Mouse (Mus musculus): ENCODE data around the gene Fam208a. TPM values are rescaled to one million over a fixed set of nuclear protein-coding genes. Genes with fewer than 3 reads are reported as not detected.
A peak's percentile ranks its signal among the peaks of the same experiment; 100 is the strongest.

Gene Fam208a
- 8.7 and 9.3 TPM in 2 replicates for polyA plus RNA-seq (2014; fragmentation: Nextera tagmentation; extraction: Ambion mirVana)

GRCm38 (mm10) chr14:27428573-27428972, at the start of gene Fam208a:
TSS of gene Fam208a (plus strand) at chr14:27428834.
- H3K9ac ChIP-seq (ENCODE audit: low read depth, low read length) = peak within 1 kb of the TSS; percentile 98
- 4% methylated on average over 7 of the region's 43 CpGs for WGBS
- H3K36me3 ChIP-seq (ENCODE audit: control insufficient read depth, insufficient read depth, low read length) = peaks cover 28% of the 10 kb centered on the region
- H3K4me2 ChIP-seq (ENCODE audit: low read depth, low read length) = peak within 1 kb of the TSS; percentile 91
- no peaks in the 10 kb centered on the region for H3K27me3 ChIP-seq (replicated peaks; ENCODE audit: control insufficient read depth, insufficient read depth, low read length)
- peak; percentile 96 for DNase-seq (ENCODE audit: low spot score)
- ATAC-seq (ENCODE audit: low read depth) = peak; percentile 94
- peaks cover 38% of the 10 kb centered on the region for H3K9me3 ChIP-seq (ENCODE audit: control insufficient read depth, low read length)
- H3K27ac ChIP-seq (replicated peaks; ENCODE audit: low read depth, low read length) = peak within 1 kb of the TSS; percentile 100
- no peaks in the 10 kb centered on the region for H3K4me1 ChIP-seq (ENCODE audit: control insufficient read depth, insufficient read depth, low read length)
- H3K4me3 ChIP-seq (ENCODE audit: low read depth, low read length) = peak within 1 kb of the TSS; percentile 74

- ATAC-seq (ENCODE audit: low read depth) (no peak), DNase-seq (ENCODE audit: low spot score) (no peak)
- H3K27ac ChIP-seq (replicated peaks; ENCODE audit: low read depth, low read length) = no peak overlapping the region
- no peak overlapping the region for H3K4me2 ChIP-seq (ENCODE audit: low read depth, low read length)
- H3K9ac ChIP-seq (ENCODE audit: low read depth, low read length) = no peak overlapping the region
- no peaks in the 10 kb centered on the region for H3K27me3 ChIP-seq (replicated peaks; ENCODE audit: control insufficient read depth, insufficient read depth, low read length)
- peaks cover 7% of the 10 kb centered on the region; the same call in 1 of the 2 replicates for H3K4me1 ChIP-seq (ENCODE audit: control insufficient read depth, insufficient read depth, low read length)
- H3K9me3 ChIP-seq (ENCODE audit: control insufficient read depth, low read length) = no peaks in the 10 kb centered on the region
- WGBS = 81% methylated on average over 12 of the region's 12 CpGs
- H3K36me3 ChIP-seq (ENCODE audit: control insufficient read depth, insufficient read depth, low read length) = no peaks in the 10 kb centered on the region
- H3K4me3 ChIP-seq (ENCODE audit: low read depth, low read length) = no peak overlapping the region
Observed at GRCm38 (mm10) chr14:27379404-27379803, 49.2 kb upstream of the Fam208a start.

DNA sequence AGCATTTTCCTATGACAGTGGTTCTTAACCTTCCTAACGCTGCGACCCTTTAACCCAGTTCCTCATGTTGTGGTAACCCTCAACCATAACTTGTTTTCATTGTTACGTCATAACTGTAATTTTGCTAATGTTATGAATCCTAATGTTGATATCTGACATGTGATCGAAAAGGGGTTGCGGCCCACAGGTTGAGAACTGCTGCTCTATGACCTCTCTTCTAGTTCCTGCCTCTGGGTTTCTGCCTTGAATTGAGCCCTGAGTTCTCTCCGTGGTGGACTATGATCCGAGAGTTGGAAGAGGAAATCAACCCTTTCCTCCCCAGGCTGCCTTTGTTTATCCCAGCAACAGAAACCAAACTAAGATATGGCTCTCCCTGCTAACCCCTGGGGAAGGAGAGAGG, 47.2 kb upstream of the Fam208a start:
- Histone ChIP-seq H3K27ac (replicated peaks; ENCODE audit: low read depth, low read length) (no peak overlapping the region), H3K36me3 (ENCODE audit: control insufficient read depth, insufficient read depth, low read length) (no peaks in the 10 kb centered on the region), H3K27me3 (replicated peaks; ENCODE audit: control insufficient read depth, insufficient read depth, low read length) (no peaks in the 10 kb centered on the region), H3K4me2 (ENCODE audit: low read depth, low read length) (no peak overlapping the region), H3K9me3 (ENCODE audit: control insufficient read depth, low read length) (no peaks in the 10 kb centered on the region), H3K4me3 (ENCODE audit: low read depth, low read length) (no peak overlapping the region), H3K4me1 (ENCODE audit: control insufficient read depth, insufficient read depth, low read length) (0 out of 2 replicates have a peak, but pooled peaks cover 3% of the 10 kb centered on the region), H3K9ac (ENCODE audit: low read depth, low read length) (no peak overlapping the region)
- 79% methylated on average over 7 of the region's 7 CpGs for WGBS
- DNase-seq (ENCODE audit: low spot score) (no peak), ATAC-seq (ENCODE audit: low read depth) (no peak)

- no peak overlapping the region for H3K4me3 ChIP-seq (ENCODE audit: low read depth, low read length)
- H3K9me3 ChIP-seq (ENCODE audit: control insufficient read depth, low read length) = no peaks in the 10 kb centered on the region
- WGBS = 84% methylated on average over 5 of the region's 5 CpGs
- no peaks in the 10 kb centered on the region for H3K4me1 ChIP-seq (ENCODE audit: control insufficient read depth, insufficient read depth, low read length)
- no peak overlapping the region for H3K27ac ChIP-seq (replicated peaks; ENCODE audit: low read depth, low read length)
- no peak for DNase-seq (ENCODE audit: low spot score)
- no peak overlapping the region for H3K9ac ChIP-seq (ENCODE audit: low read depth, low read length)
- no peaks in the 10 kb centered on the region for H3K36me3 ChIP-seq (ENCODE audit: control insufficient read depth, insufficient read depth, low read length)
- no peak overlapping the region for H3K4me2 ChIP-seq (ENCODE audit: low read depth, low read length)
- ATAC-seq (ENCODE audit: low read depth) = no peak
- no peaks in the 10 kb centered on the region for H3K27me3 ChIP-seq (replicated peaks; ENCODE audit: control insufficient read depth, insufficient read depth, low read length)
Observed at GRCm38 (mm10) chr14:27383321-27383830, 45.3 kb upstream of the Fam208a start.

GRCm38 (mm10) chr14:27384143-27384542, 44.5 kb upstream of the Fam208a start:
- no peak for ATAC-seq (ENCODE audit: low read depth)

GRCm38 (mm10) chr14:27388616-27389015, 40.0 kb upstream of the Fam208a start:
- H3K9ac ChIP-seq (ENCODE audit: low read depth, low read length) = no peak overlapping the region
- no peak for DNase-seq (ENCODE audit: low spot score)
- H3K27me3 ChIP-seq (replicated peaks; ENCODE audit: control insufficient read depth, insufficient read depth, low read length) = no peaks in the 10 kb centered on the region
- ATAC-seq (ENCODE audit: low read depth) = no peak
- H3K4me2 ChIP-seq (ENCODE audit: low read depth, low read length) = no peak overlapping the region
- no peaks in the 10 kb centered on the region for H3K4me1 ChIP-seq (ENCODE audit: control insufficient read depth, insufficient read depth, low read length)
- H3K4me3 ChIP-seq (ENCODE audit: low read depth, low read length) = no peak overlapping the region
- no peak overlapping the region for H3K27ac ChIP-seq (replicated peaks; ENCODE audit: low read depth, low read length)
- H3K9me3 ChIP-seq (ENCODE audit: control insufficient read depth, low read length) = no peaks in the 10 kb centered on the region
- no peaks in the 10 kb centered on the region for H3K36me3 ChIP-seq (ENCODE audit: control insufficient read depth, insufficient read depth, low read length)

More at GRCm38 (mm10) chr14:27384143-27384542, 44.5 kb upstream of the Fam208a start:
- 91% methylated on average over 4 of the region's 4 CpGs for WGBS
- H3K36me3 ChIP-seq (ENCODE audit: control insufficient read depth, insufficient read depth, low read length) = no peaks in the 10 kb centered on the region
- H3K9me3 ChIP-seq (ENCODE audit: control insufficient read depth, low read length) = no peaks in the 10 kb centered on the region
- H3K4me2 ChIP-seq (ENCODE audit: low read depth, low read length) = no peak overlapping the region
- H3K4me1 ChIP-seq (ENCODE audit: control insufficient read depth, insufficient read depth, low read length) = no peaks in the 10 kb centered on the region
- H3K27me3 ChIP-seq (replicated peaks; ENCODE audit: control insufficient read depth, insufficient read depth, low read length) = no peaks in the 10 kb centered on the region
- H3K9ac ChIP-seq (ENCODE audit: low read depth, low read length) = no peak overlapping the region
- no peak overlapping the region for H3K4me3 ChIP-seq (ENCODE audit: low read depth, low read length)
- no peak for DNase-seq (ENCODE audit: low spot score)
- no peak overlapping the region for H3K27ac ChIP-seq (replicated peaks; ENCODE audit: low read depth, low read length)

DNA sequence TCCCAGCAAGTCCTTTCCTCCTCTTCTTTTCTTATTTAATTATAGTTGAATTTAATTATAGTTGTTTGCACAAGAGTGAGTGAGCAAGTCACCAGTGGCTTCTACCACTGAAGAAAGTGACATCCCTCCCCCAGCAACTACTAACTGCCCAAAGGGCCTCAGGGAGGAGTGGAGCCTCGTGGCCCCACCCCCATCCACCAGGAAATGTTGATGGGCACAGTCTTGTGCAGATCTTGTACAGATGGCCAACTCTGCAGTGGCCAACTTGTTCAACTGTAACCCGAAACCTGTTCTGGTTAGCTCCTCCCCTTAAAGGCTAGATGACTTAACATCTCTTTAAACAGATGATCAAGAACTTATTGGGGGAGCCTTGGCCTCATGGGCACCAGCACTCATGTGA, 38.9 kb upstream of the Fam208a start:
- no peak overlapping the region for H3K4me3 ChIP-seq (ENCODE audit: low read depth, low read length)
- no peaks in the 10 kb centered on the region for H3K36me3 ChIP-seq (ENCODE audit: control insufficient read depth, insufficient read depth, low read length)
- ATAC-seq (ENCODE audit: low read depth) (no peak), DNase-seq (ENCODE audit: low spot score) (no peak)
- no peaks in the 10 kb centered on the region for H3K4me1 ChIP-seq (ENCODE audit: control insufficient read depth, insufficient read depth, low read length)
- 67% methylated on average over 2 of the region's 2 CpGs for WGBS
- H3K27ac ChIP-seq (replicated peaks; ENCODE audit: low read depth, low read length) = no peak overlapping the region
- H3K9me3 ChIP-seq (ENCODE audit: control insufficient read depth, low read length) = no peaks in the 10 kb centered on the region
- no peak overlapping the region for H3K9ac ChIP-seq (ENCODE audit: low read depth, low read length)
- no peak overlapping the region for H3K4me2 ChIP-seq (ENCODE audit: low read depth, low read length)
- no peaks in the 10 kb centered on the region for H3K27me3 ChIP-seq (replicated peaks; ENCODE audit: control insufficient read depth, insufficient read depth, low read length)

- Histone ChIP-seq H3K36me3 (ENCODE audit: control insufficient read depth, insufficient read depth, low read length) (no peaks in the 10 kb centered on the region), H3K27ac (replicated peaks; ENCODE audit: low read depth, low read length) (no peak overlapping the region), H3K9me3 (ENCODE audit: control insufficient read depth, low read length) (no peaks in the 10 kb centered on the region), H3K4me1 (ENCODE audit: control insufficient read depth, insufficient read depth, low read length) (no peaks in the 10 kb centered on the region), H3K27me3 (replicated peaks; ENCODE audit: control insufficient read depth, insufficient read depth, low read length) (no peaks in the 10 kb centered on the region), H3K9ac (ENCODE audit: low read depth, low read length) (no peak overlapping the region), H3K4me3 (ENCODE audit: low read depth, low read length) (no peak overlapping the region), H3K4me2 (ENCODE audit: low read depth, low read length) (no peak overlapping the region)
- ATAC-seq (ENCODE audit: low read depth) = no peak
- 65% methylated on average over 7 of the region's 7 CpGs for WGBS
- no peak for DNase-seq (ENCODE audit: low spot score)
Observed at GRCm38 (mm10) chr14:27390663-27391062, 38.0 kb upstream of the Fam208a start.

- Histone ChIP-seq H3K27me3 (replicated peaks; ENCODE audit: control insufficient read depth, insufficient read depth, low read length) (no peaks in the 10 kb centered on the region), H3K9me3 (ENCODE audit: control insufficient read depth, low read length) (no peaks in the 10 kb centered on the region), H3K4me3 (ENCODE audit: low read depth, low read length) (no peak overlapping the region), H3K9ac (ENCODE audit: low read depth, low read length) (no peak overlapping the region), H3K36me3 (ENCODE audit: control insufficient read depth, insufficient read depth, low read length) (no peaks in the 10 kb centered on the region), H3K4me1 (ENCODE audit: control insufficient read depth, insufficient read depth, low read length) (no peaks in the 10 kb centered on the region), H3K27ac (replicated peaks; ENCODE audit: low read depth, low read length) (no peak overlapping the region), H3K4me2 (ENCODE audit: low read depth, low read length) (no peak overlapping the region)
- ATAC-seq (ENCODE audit: low read depth) (no peak), DNase-seq (ENCODE audit: low spot score) (no peak)
- WGBS = 59% methylated on average over 9 of the region's 9 CpGs
Observed at GRCm38 (mm10) chr14:27391776-27392308, 36.8 kb upstream of the Fam208a start.
